ENCODE assay signal across 10 mouse cellular contexts in genomic region chr9:95540487-95540886, GRCm38 (mm10). TPM values are rescaled to one million over a fixed set of nuclear protein-coding genes. Genes with fewer than 3 reads are reported as not detected.
A peak's percentile ranks its signal among the peaks of the same experiment; 100 is the strongest.
DNase-seq lines count a peak whose midpoint lies in the region; ATAC-seq and TF ChIP-seq lines count a peak whose summit lies in the region.
"Had no signal": no experiment of that assay in that cellular context is flagged by ENCODE, and none has a peak within 500 bp of the region (broad histone marks: within the 10 kb centered on the region; RNA-seq: fewer than 3 reads in every experiment).

No protein-coding gene starts in this region.

- peak in 1 of 2 experiments; percentile 63 for DNase-seq in layer of hippocampus, adult 2 months (ENCODE audit: low spot score in 2 of 2)
- DNase-seq in layer of hippocampus, postnatal 14 days (ENCODE audit: low spot score in 2 of 2), result no peak
- DNase-seq in ES-E14 (ENCODE audit: low read depth, low spot score), result peak; percentile 73
- peak; percentile 54 for DNase-seq in c-Kit-negative CD71-positive TER-119-positive erythroid progenitor cells, embryonic 14.5 days (ENCODE audit: low read depth, low spot score)
- peak; percentile 61 for DNase-seq in gastrocnemius, postnatal 10 days
- DNase-seq in liver, embryonic 14.5 days (ENCODE audit: low read depth in 3 of 3, low spot score in 3 of 3), result peak; percentile 53 to 67 (median 61)
- DNase-seq in spleen, postnatal 36 days (ENCODE audit: low spot score in 2 of 2), result peak; percentile 51 to 74

- no peaks in the 10 kb centered on the region for H3K36me3 ChIP-seq in ES-E14 (ENCODE audit: control insufficient read depth, insufficient read depth, low read length, poor library complexity, severe bottlenecking)
- H3K36me3 ChIP-seq in liver, embryonic 14.5 days (replicated peaks; ENCODE audit: control insufficient read depth, insufficient read depth, low read depth), result no peaks in the 10 kb centered on the region
- no peaks in the 10 kb centered on the region for H3K36me3 ChIP-seq in forebrain, embryonic 16.5 days (ENCODE audit: control insufficient read depth, insufficient read depth)

- peak; percentile 64 for ATAC-seq in liver, embryonic 14.5 days (ENCODE audit: insufficient read depth)
- ATAC-seq in forebrain, embryonic 16.5 days, result no peak

- H3K4me1 ChIP-seq in ES-E14 (ENCODE audit: control insufficient read depth in 2 of 2, insufficient read depth in 2 of 2, low read length in 2 of 2, poor library complexity in 1 of 2), result peaks cover 0 to 2% of the 10 kb centered on the region in 2 experiments; a peak in 1 of 4 replicates
- peaks cover 0 to 11% of the 10 kb centered on the region in 2 experiments; a peak in 2 of 4 replicates for H3K4me1 ChIP-seq in liver, embryonic 14.5 days (replicated peaks; ENCODE audit: control insufficient read depth in 2 of 2, insufficient read depth in 2 of 2, low read length in 1 of 2)
- H3K4me1 ChIP-seq in forebrain, embryonic 16.5 days (replicated peaks; ENCODE audit: control insufficient read depth, insufficient read depth, low read length), result no peaks in the 10 kb centered on the region

- no peak overlapping the region for H3K4me3 ChIP-seq in layer of hippocampus, adult 2 months
- no peak overlapping the region for H3K4me3 ChIP-seq in ES-E14 (ENCODE audit: insufficient read depth in 1 of 2, low read depth in 1 of 2, low read length in 2 of 2, poor library complexity in 1 of 2, severe bottlenecking in 1 of 2)
- H3K4me3 ChIP-seq in liver, embryonic 14.5 days (ENCODE audit: insufficient read depth in 1 of 2, low read depth in 2 of 2, low read length in 2 of 2), result no peak overlapping the region
- no peak overlapping the region for H3K4me3 ChIP-seq in forebrain, embryonic 16.5 days (replicated peaks; ENCODE audit: low read length)
- H3K4me3 ChIP-seq: erythroblast, embryonic 14.5 days; megakaryocyte, embryonic 14.5 days had no signal

- no peak overlapping the region for H3K4me2 ChIP-seq in liver, embryonic 14.5 days (ENCODE audit: low read depth)
- no peak overlapping the region for H3K4me2 ChIP-seq in forebrain, embryonic 16.5 days (ENCODE audit: low read length)

- no peak overlapping the region for H3K9ac ChIP-seq in ES-E14 (ENCODE audit: insufficient read depth, low read depth, low read length, poor library complexity, severe bottlenecking)
- no peak overlapping the region for H3K9ac ChIP-seq in liver, embryonic 14.5 days (replicated peaks)
- H3K9ac ChIP-seq in forebrain, embryonic 16.5 days (replicated peaks; ENCODE audit: low read depth, low read length), result no peak overlapping the region

- in situ Hi-C loops in ES-E14 (cut with MboI; ENCODE audit: low sequenced_read_pairs in 2 of 2, unreplicated experiment in 2 of 2), result no loop called here

- 35% methylated on average over 4 of the region's 4 CpGs for WGBS in liver, embryonic 14.5 days (ENCODE audit: insufficient replicate concordance)
- WGBS in forebrain, embryonic 16.5 days, result 70% methylated on average over 4 of the region's 4 CpGs

- peak; percentile 84 for TF ChIP-seq CTCF in layer of hippocampus, adult 2 months (conservative IDR thresholded peaks at IDR 0.05)
- TF ChIP-seq CTCF in liver, embryonic 14.5 days (IDR thresholded peaks at IDR 0.05; ENCODE audit: low read depth), result peak; percentile 95

- no peaks in the 10 kb centered on the region for H3K9me3 ChIP-seq in ES-E14 (ENCODE audit: control insufficient read depth, insufficient read depth, low read depth, low read length)
- no peaks in the 10 kb centered on the region for H3K9me3 ChIP-seq in liver, embryonic 14.5 days (ENCODE audit: control insufficient read depth, low read length)
- no peaks in the 10 kb centered on the region for H3K9me3 ChIP-seq in forebrain, embryonic 16.5 days (ENCODE audit: control insufficient read depth, low read length)

- no peak for TF ChIP-seq EP300 in liver, embryonic 14.5 days (IDR thresholded peaks at IDR 0.05; ENCODE audit: low read depth)

- no peaks in the 10 kb centered on the region for H3K27me3 ChIP-seq in liver, embryonic 14.5 days (ENCODE audit: control insufficient read depth, insufficient read depth, low read length)
- H3K27me3 ChIP-seq in forebrain, embryonic 16.5 days (replicated peaks; ENCODE audit: control insufficient read depth, insufficient read depth, low read length), result no peaks in the 10 kb centered on the region

- no peak overlapping the region for H3K27ac ChIP-seq in layer of hippocampus, adult 2 months
- H3K27ac ChIP-seq in ES-E14 (ENCODE audit: insufficient read depth, low read depth, low read length, poor library complexity, severe bottlenecking), result no peak overlapping the region
- H3K27ac ChIP-seq in liver, embryonic 14.5 days, result no peak overlapping the region
- no peak overlapping the region for H3K27ac ChIP-seq in forebrain, embryonic 16.5 days (ENCODE audit: low read length)

TF ChIP-seq in ES-E14, 5 proteins besides CTCF, POLR2A, EP300 and RAD21:
- TF ChIP-seq CHD2 (IDR thresholded peaks at IDR 0.05; ENCODE audit: low read depth, low read length) (no peak), ZC3H11A (IDR thresholded peaks at IDR 0.05; ENCODE audit: borderline replicate concordance, low read depth, low read length) (peak; percentile 75), ZNF384 (IDR thresholded peaks at IDR 0.05; ENCODE audit: low read depth, low read length) (no peak), MAFK (IDR thresholded peaks at IDR 0.05; ENCODE audit: insufficient read depth, low read depth, low read length) (no peak)

RNA-seq across cellular contexts. Expression of gene Paqr9, which starts 19.0 kb away (rescaled TPM):
- total RNA-seq in layer of hippocampus, adult 2 months (2021), result 10 to 100 TPM; 45.9 to 47.6 TPM
- 10 to 100 TPM; 48.2 to 48.6 TPM for total RNA-seq in layer of hippocampus, postnatal 14 days (2021)
- 0.58 TPM in 2 replicates for total RNA-seq in ES-E14 (2012; rRNA removed)
- 1 to 10 TPM; 4.4 to 4.5 TPM for total RNA-seq in gastrocnemius, postnatal 10 days (2021)
- polyA plus RNA-seq in liver, embryonic 14.5 days (2012; rRNA removed), result 11.9 and 12.2 TPM in 2 replicates
- 7.5 and 10.7 TPM in 2 replicates for polyA plus RNA-seq in liver, embryonic 14.5 days (2014; fragmentation: Nextera tagmentation; extraction: Ambion mirVana)
- polyA plus RNA-seq in forebrain, embryonic 16.5 days (2015; fragmentation: Nextera tagmentation; extraction: Ambion mirVana), result 3.0 and 4.0 TPM in 2 replicates

RNA-seq across cellular contexts. Expression of gene U2surp, which starts 28.7 kb away (rescaled TPM):
- total RNA-seq in layer of hippocampus, adult 2 months (2021), result 10 to 100 TPM; 71.1 to 74.4 TPM
- 10 to 100 TPM; 62.6 to 69.0 TPM for total RNA-seq in layer of hippocampus, postnatal 14 days (2021)
- 88.7 and 95.3 TPM in 2 replicates for total RNA-seq in ES-E14 (2012; rRNA removed)
- 10 to 100 TPM; 27.7 to 43.8 TPM for total RNA-seq in gastrocnemius, postnatal 10 days (2021)
- polyA plus RNA-seq in liver, embryonic 14.5 days (2012; rRNA removed), result 5.5 and 12.4 TPM in 2 replicates
- 57.4 and 67.2 TPM in 2 replicates for polyA plus RNA-seq in liver, embryonic 14.5 days (2014; fragmentation: Nextera tagmentation; extraction: Ambion mirVana)
- polyA plus RNA-seq in forebrain, embryonic 16.5 days (2015; fragmentation: Nextera tagmentation; extraction: Ambion mirVana), result 132 and 152 TPM in 2 replicates

Comparison
In these comparisons a context has a peak if more than half of its experiments do, and no peak if none do; other contexts are left out.
1. DNase-seq: peak in ES-E14 (single experiment), c-Kit-negative CD71-positive TER-119-positive erythroid progenitor cells, embryonic 14.5 days (single experiment), gastrocnemius, postnatal 10 days (single experiment), liver, embryonic 14.5 days (3 of 3) and spleen, postnatal 36 days (2 of 2); none in layer of hippocampus, postnatal 14 days (0 of 2).
2. RNA of gene Paqr9, which starts 19.0 kb away (total RNA-seq): 48.2 to 48.6 TPM in layer of hippocampus, postnatal 14 days and 45.9 to 47.6 TPM in layer of hippocampus, adult 2 months; 4.4 to 4.5 TPM in gastrocnemius, postnatal 10 days and 0.58 TPM in ES-E14; every median in the first group is over 4 times any median in the second.